Mouse (Mus musculus): ENCODE measurements at regions not wholly inside any gene's neighbourhood (a gene's known extent, or its start where the extent isn't known, plus 50 kb on each side); places are given as distances from the start of the nearest gene placed in this dataset.

DNA sequence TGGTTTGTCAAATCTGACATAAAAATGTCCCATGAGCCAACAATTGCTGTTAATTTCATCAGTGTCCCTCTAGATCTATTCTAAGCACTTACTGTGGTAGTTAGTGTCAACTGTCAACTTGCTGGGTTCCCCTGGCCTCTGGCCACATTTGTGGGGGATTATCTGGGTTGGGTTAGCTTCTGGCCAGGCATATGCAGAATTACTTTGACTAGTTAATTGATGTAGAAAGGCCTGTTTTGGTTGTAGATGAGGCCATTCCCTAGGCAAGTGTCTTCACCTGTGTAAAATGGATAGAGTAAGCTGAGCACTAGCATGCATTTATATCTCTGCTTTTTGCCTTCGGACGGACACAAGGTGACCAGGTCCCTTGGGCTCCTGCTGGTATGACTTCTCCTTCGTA, 283.9 kb downstream of the 1810013L24Rik start:
- DNase-seq (ENCODE audit: low spot score), result no peak

DNA sequence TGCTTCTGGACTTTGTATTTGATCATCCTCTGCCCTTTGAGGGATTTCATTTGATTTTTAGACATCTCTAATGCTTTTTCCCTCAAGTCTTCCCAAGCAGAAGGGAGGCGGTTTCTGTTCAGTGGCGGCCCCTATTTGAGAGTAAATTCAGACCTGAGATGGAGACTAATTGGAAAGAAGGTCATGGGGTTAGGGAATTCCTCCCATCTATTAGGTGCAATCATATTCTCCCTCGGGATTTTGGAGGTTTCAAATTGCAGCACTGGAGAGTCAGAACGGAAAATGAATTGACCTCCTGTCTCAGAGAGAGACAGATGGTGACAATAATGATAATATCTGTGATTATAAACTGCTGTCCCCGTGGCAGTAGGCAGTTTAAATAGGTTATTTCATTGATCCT, 285.6 kb downstream of the 1810013L24Rik start:
- no peak for DNase-seq (ENCODE audit: low spot score)

DNA sequence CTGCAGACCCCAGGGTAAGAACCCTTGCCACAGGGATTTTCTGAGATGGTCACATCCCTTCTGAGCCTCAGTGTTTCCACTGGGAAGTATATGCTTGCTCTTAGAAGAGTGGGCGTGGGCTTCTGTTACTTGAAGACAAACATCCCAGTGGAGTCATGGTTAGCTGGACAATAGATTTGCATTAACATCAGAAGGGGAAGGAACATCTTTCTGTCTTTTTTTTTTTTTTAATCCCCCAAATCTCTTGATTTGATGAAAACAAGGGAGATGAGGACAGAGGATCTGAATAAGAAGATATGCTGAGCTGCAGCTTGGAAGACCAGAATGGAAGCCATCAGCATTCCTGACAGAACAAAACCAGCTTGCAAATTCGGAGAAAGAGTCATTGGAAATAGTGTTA, 291.7 kb downstream of the 1810013L24Rik start:
- DNase-seq (ENCODE audit: low spot score), result no peak

DNA sequence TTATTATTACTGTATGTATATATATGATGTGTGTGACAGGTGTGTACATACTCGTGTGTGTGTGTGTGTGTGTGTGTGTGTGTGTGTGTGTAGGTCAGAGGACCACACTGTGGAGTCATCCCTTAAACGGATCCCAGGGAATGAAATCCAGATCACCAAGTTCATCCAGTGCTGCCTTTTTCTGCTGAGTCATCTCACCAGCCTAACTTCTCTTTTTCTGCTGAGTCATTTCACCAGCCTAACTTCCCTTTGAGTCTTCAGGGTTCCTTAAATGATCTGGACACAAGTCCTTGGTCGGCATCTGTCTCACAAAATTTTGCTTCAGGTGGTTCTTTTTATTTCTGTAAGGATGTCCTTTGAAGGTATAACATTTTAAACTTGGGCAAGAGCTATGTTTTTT, 302.2 kb downstream of the 1810013L24Rik start:
- DNase-seq (ENCODE audit: low spot score), result no peak

DNA sequence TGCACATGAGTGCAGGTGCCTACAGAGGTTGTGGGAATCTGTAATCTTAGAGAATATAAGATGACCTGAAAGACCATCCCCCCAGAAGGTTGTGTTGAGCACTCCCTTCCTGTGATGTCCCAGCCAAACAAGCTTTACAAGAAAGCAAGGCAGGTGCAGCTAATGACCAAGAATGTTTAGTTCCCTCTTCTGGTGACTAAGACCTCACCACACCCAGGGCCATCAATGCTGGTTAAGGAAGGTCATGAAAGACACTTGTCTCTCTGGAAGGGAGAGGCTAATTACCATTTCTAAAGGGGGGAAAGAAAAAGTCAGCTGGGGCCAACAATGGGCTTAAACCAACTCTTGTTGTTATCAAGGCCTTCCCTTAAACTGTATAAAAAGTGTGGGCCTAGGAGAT, 302.9 kb downstream of the 1810013L24Rik start:
- no peak for DNase-seq (ENCODE audit: low spot score)

DNA sequence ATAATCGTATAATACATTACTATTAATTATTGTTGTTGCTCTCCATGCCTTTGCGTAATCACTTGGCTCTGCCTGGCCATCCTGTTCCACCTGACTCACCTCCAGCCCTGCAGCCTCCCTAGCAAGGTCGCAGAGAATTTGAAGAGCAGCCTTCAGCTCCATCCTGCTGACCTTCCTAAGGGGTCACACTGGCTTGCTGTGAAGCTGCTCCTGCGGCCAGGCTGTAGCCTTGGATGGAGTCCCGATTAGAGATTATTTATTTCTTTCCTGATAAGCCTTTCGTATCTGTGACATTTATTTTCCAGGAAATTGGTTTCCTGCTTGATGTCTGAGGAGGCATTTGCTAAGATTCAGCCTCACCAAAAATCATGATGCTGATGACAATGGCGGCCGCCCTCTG, 305.5 kb downstream of the 1810013L24Rik start:
- no peak for DNase-seq (ENCODE audit: low spot score)

DNA sequence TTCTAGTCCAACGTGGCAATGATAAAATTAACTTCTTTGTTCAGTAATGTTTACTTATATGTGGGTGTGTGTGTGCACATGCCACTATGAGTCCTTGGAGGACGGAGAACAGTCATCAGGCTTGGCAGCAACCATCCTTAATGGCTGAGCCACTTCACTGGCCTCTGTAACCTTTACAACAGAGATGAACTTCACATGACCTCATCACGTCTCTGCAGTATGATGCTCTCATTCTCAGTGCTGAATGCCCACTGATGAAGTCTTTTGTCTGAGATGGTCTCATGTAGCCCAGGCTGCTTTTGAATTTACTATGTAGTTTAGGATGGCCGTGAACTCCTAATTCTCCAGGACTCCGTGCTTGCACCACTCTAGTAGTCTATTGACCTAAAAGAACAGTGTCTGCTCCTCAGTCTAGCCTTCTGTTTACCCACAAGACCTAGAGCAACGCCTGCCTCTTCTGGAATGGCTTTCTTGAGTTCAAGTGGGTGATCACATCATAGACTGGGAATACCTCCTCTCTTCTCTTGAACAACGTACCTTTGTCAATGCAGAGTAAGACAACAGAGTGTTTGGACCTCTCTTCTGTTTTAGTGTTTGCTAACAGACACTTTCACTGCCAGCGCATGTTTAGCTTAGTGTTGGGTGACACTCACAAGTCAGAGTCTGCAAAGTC, 308.8 kb downstream of the 1810013L24Rik start:
- DNase-seq (ENCODE audit: low spot score), result no peak

DNA sequence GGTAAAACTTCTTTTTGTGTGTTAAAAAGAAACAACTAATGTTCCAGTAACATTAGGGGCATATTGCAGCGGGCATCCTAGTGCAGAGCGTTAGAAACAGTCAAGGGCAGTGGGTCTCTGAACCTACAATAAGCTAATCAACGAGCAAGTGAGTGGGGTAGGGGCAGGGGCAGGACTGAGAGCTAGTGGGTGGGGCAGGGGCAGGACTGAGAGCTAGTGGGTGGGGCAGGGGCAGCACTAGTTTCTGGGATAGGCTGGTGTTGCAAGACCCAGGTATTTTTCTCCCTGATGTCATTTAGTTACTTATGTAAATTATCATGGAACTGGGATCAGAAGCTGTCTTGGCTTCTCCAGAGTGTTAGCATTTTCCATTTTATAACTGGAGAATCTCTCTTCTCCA, 309.5 kb downstream of the 1810013L24Rik start:
- DNase-seq (ENCODE audit: low spot score), result no peak

DNA sequence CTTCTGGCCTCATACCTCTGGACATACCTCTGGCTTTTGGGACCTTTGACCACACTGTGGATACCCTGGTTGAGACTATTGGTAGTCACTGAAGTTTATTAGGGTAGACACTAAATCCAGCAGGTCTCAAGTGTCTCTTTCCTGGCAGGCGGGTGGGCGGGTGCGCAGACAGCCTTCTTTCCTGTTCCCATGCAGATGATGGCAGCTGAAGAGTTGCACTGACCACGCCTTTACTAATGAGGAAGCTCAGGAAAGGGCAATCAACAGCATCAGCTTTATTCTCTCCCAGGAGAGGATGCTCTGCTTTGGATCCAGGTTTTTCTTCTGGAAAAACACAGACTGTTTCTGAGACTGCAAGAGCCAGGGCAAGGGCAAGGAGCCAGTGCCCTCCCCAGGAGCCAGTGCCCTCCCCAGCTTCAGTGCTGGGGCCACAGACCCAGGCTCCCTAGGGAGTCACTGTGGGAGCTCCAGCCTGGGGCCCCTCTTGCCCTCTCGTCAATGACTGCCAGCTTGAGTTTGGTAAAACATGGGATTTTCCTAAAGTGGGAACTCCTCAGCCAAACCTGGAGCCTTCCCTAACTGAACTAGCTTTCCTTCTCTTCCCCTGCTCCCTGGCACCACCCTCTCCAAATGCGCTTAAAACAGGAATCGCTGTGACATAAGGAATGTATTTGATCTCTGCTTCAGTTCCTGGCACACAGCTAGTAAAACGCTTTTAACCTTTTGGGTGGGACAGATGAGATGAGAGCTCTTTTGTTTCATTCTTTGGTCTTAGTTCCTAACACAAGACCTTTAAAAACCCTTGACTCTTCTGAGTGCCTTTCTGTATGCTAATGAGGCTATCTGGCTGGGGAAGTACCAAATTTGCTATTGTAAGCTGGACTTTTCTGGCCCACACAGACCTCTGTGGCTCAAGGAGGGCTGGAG, 319.6 kb downstream of the 1810013L24Rik start:
- no peak for DNase-seq (ENCODE audit: low spot score)

DNA sequence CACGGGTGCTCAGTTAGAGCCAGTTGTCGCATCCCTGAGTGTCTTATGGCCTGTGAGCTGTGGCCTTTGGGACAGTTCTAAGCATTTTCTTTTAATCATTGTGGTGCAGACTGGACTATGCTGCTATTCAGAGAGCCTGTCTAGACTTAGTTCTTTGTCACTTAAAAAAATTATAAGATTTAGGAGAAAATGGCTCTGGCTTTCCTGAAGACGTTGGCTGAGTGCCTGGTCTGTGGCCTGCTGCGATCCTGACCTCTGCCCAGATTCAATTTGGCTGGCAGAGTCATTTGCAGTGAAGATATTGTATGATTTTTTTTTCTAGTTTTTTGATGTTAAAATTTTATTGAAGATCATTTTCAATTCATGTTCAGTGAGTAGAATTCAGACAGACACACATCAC, 322.0 kb downstream of the 1810013L24Rik start:
- DNase-seq (ENCODE audit: low spot score), result no peak

DNA sequence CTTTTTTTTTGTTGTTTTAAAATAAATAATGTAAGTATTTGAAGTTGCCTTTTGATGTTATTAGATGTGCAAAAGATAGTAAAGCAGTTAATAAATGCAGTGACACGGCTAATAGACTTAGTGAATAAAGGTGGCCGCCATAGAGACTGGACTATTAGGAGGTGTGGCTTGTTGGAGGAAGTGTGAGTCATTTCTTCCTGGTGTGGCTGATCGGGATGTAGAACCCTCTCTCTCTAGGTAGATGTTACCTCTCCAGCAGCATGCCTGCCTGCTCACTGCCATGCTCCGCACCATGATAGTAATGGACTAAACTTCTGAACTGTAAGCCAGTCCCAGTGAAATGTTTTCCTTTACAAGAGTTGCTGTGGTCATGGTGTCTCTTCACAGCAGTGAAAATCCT, 323.6 kb downstream of the 1810013L24Rik start:
- DNase-seq (ENCODE audit: low spot score), result no peak

DNA sequence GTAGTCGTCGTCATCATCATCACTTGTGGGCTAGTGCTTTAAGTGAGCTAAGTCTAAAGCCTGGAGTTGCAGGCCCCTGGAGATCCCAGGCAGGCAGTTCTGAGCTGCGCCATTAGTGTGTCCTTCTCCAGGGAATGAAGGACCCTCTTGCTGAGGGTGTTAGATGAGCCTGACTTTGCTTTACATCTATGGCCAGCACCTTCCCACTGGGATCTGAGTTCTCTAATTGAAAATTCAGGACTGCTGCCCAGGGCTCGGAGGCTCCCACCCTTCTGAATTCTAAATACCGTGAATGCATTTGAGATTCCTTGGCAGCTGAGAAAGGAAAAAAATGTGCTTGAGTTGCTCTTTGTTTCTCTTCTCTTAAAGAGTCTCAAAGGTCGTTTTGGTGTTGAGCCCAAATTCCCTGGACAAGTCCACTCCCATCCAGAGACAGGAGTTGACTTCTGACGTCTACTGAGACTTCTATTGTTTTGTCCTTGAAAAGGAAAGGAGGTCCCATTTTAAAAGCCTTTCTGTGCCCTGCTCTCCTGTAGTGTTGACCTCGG, 335.9 kb downstream of the 1810013L24Rik start:
- peak; percentile 14 for DNase-seq (ENCODE audit: low spot score)

DNA sequence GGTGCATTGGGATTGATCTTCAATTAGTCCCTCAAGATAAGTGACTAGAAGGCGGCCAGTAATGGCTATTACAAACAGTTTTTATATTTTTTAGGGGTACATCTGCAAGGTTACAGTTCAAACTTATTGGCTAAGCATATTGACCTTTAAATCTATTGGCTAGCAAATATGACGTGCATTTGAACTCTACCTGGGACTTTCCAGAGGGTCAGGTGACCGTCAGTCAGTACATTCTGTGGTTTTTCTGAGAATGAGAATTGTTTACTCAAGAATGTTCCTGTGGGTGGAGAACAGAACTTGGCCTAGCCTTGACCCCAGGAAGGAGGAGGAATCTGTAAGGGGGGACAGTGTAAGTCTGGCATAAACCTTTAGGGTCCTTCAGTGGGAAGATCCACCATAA, 346.5 kb downstream of the 1810013L24Rik start:
- DNase-seq (ENCODE audit: low spot score), result no peak

DNA sequence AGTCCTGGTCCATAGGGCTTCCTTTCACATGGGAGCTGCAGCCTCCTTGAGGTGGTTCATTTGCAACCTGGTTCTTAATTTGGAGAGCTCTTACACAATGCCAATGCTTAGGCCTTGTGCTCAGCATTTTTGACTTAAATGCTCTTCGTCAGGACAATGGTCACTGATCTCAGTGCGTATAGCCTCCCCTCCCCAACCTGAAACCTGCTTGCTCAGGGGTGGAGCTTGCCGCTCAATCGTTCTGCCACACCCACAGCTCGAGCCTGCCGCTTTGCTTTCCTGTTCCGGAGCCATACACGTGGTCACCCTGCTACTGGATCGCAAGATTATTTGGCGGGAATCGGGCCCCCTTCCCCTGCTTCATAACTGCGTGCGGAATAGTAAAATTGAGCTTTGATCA, 365.9 kb downstream of the 1810013L24Rik start:
- no peak for DNase-seq (ENCODE audit: low spot score)

DNA sequence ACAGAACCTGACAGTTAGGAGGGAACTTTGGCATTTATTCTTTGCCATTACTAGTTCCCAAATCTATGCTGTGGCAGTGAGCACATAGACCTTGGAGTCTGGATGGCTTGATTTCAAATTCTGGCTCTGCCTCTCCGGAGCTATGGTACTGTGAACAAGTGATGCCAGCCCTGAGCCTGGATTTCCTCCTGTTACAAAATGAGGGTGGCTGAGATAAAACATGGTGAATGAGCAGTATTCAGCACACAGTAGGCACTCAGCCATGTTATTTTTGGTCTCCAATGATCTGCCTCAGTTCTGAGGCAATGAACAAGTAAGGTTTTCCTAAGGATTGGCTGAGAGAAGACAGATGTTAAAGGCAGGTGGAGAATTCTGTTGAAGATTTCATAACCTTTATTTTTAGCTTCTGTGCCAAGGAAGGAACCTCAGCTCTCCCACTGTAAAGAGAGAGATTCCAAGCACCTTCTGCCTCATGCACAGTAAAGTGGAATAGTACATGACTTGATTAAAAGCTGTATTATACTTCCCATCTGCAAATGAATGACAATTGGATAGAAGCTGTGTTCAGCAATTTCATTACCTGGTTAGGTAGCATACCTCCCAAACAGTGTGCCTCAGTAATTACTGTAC, 369.1 kb downstream of the 1810013L24Rik start:
- no peak for DNase-seq (ENCODE audit: low spot score)

DNA sequence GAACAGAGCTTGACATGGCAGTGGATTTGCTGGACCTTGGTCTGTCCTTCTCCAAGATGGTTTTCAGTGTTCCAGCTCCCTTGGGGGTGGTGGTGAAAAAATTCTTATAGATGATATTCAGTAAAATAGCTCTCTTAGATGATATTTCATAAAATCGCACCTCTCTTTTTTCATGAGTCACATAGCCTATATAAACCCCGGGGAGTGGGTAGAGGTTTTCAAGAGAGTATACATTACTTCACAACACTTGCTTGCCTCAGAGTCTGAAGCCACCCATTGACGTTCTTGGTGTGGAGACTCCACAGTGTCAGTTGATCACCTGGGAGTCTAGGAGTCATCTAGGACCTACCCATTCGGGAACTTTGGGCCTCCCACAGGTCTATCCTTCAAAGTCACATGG, 378.7 kb downstream of the 1810013L24Rik start:
- no peak for DNase-seq (ENCODE audit: low spot score)

DNA sequence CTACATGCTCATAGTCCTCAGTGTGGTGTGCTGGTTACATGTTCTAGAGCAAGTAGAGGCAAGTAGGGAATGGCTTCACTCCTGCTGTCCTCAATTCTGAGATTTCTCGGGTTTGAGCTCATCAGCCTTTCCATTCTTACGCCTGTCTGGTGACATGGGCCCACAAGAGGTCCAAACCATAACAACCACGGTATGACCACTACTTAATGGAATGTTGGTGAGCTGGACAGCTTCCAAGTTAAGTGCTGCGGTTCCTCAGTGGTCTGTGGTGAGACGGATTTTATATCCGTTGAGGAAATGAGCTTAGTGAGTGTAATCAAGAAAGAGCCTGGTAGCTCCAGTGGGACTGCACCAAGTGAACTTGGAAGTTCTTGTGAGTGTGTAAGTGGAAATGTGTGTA, 381.6 kb downstream of the 1810013L24Rik start:
- no peak for DNase-seq (ENCODE audit: low spot score)

DNA sequence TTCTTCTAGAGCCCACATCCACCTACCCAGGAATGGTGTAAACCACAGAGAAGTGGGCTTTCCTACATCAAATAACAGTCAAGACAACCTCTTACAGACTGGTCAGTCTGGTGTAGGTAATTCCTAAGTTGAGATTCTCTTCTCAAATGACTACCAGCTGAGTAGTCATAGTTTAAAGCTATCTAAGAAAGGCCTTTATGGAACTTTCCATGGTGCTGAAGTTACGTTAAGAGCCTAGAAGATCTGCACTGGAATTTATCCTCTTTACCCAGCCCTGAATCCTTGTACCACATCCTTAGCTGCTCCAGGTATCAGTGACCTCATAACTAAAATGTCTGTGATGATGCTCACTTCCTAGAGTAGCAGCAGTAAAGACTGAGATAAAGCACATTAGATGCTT, 385.2 kb downstream of the 1810013L24Rik start:
- DNase-seq (ENCODE audit: low spot score), result no peak

DNA sequence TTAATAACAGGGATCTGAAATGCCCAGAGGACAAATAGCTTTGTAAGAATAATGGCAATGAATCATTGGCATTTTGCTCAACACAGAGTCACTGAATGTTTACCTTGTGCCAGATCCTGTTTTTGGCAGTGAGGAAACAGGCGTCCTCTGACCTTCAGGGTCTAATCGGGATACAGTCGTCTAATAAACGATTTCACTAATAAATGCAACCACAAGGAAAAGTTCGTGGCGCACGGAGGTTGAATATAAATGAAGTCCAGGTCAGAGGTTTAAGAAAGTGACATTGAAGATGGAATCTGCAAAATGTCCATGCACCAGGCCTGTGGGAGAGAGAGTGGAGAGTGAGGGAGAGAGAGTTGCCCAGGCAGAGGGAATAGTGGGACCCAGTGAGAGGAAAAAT, 387.5 kb downstream of the 1810013L24Rik start:
- DNase-seq (ENCODE audit: low spot score), result no peak

DNA sequence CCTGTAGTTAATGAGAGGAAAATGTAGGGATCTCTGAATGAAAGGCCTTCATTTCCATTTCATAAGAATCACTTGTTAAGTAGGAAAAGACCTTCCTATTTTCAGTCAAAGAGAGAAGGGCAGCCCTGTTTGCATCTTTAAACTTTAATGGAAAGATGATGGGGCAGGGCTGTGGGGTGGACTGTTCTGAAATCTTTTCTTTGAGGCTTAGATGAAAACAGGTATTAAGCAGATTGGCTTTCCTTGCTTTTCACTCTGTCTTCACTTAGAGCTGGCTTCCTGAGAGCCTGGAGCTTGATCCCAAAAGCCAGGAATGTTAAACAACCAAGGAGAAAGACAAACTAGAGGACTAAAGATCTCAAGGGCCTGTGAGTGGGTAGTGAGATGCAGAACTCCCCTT, 400.3 kb downstream of the 1810013L24Rik start:
- DNase-seq (ENCODE audit: low spot score), result no peak

DNA sequence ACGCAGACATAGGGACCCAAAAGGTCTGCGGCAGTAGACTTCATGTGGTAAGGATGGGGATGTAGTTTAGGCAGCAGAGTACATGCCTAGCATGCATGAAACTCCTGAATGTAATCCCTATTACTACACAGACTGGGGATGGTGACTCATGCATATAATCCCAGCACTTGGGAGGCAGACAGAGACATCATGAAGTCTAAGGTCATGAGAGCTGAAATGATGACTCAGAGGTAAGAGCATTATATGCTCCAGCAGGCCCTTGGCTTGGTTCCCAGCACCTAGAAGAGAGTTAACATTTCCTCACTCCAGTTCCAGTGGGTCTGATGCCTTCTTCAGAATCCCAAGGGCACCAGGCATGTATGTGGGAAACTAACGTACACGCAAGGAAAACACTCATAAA, 412.2 kb downstream of the 1810013L24Rik start:
- DNase-seq (ENCODE audit: low spot score), result no peak

DNA sequence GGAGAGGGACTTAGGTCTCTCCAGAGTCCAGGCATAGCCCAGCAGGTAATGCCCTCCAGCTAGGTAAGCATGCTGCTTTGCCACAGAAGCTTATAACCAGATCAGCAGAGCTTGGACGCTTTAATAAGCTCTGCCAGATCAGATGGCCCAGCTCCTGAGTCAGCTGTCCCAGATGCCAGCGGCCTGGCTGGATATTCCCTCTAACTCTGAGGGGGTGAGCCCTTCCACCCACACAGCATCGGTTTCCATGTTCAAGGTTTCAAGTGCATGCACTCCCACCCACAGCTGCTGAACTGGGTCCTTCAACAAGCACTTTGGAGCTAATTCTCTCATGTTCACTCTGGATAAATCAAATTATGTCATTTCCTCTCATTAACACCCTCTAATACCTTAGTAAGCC, 417.3 kb downstream of the 1810013L24Rik start:
- no peak for DNase-seq (ENCODE audit: low spot score)

DNA sequence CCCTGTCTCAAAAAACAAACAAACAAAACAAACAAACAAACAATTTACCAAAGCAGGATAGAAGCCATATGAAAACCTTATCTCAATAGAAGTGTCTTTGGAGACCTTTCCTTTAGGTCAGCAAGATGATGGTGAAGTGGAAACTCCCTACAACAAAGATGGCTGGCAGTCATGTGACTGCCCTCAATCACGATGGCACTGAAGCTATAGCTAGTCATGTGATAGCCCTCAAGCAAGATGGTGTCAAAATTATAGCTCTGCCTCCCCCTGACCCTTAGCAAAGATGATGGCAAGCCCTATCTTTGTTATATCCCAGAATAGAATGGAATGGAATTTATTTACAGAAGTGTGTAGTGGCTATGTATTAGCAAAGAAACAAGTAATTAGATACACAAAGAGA, 423.2 kb downstream of the 1810013L24Rik start:
- no peak for DNase-seq (ENCODE audit: low spot score)

Measured in testis, postnatal 10 days (tissue).